Mouse (Mus musculus): ENCODE results near the gene Bahd1.
A peak's percentile ranks its signal among the peaks of the same experiment; 100 is the strongest.

Bahd1 gene

GRCm38 (mm10) chr2:118941341-118941740, 41.2 kb downstream of the Bahd1 start:
- DNase-seq (ENCODE audit: low read depth): no peak

DNA sequence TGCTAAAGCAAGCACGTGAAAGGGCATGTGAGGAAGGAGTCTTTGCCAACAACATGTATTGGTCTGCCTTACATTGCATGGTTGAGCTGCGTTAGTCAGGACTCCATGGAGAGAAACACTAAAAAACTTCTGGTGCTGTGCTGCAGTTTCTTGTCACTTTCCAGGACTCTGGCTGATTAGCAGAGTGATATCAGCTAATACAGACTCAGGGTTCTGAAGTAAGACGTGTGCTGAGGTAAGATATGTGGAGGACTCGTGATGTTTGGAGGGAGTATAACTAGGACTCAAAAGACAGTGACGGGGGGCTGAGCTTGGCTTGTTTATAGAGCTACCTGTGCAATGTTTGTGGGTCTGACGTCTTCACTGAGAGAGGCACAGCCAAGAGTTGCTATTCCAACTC, 43.1 kb downstream of the Bahd1 start:
- DNase-seq (ENCODE audit: low read depth): no peak

- no peak for DNase-seq (ENCODE audit: low read depth)
Measured at GRCm38 (mm10) chr2:118948818-118949217, 48.6 kb downstream of the Bahd1 start.

DNA sequence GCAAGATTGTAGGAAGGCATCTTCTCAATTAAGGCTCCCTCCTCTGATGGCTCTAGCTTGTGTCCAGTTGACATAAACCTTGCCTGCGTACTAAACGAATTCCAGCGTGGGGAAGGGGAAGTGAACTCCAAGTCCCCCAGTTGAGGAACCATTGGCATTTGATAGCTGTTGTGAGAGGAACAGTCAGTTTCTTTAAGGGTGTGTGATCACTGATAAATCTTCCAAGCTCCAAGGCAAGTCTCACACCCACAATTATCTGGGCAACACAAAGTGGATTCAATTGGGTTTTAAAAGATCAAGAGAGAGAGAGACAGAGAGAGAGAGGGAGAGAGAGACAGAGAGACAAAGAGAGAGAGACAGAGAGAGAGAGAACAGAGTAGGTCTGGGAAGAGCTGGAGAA, 49.5 kb downstream of the Bahd1 start:
- no peak for DNase-seq (ENCODE audit: low read depth)

- DNase-seq (ENCODE audit: low read depth): no peak
Measured at GRCm38 (mm10) chr2:118956497-118956896, 56.3 kb downstream of the Bahd1 start.

- DNase-seq (ENCODE audit: low read depth): no peak
Measured at GRCm38 (mm10) chr2:118959644-118960043, 59.5 kb downstream of the Bahd1 start.

DNA sequence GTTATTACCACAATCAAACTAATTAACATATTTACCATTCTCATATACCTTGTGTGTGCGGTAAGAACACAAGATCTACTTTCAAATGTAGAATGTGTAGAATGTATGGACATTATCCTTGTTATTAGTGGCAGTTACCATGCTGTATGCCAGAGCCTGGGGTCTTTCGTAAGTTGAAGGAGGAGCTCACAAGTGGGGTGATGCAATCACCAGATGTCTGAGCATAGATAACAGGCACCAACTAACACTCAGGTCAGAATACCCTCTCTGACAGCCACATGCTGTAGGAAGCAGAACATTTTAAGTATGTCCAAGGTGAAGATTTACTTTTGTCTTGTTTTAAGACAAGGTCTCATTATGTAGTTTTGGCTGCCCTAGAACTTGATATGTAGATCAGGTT, 60.2 kb downstream of the Bahd1 start:
- peak; percentile 38 for DNase-seq (ENCODE audit: low read depth)

GRCm38 (mm10) chr2:118961546-118961945, 61.4 kb downstream of the Bahd1 start:
- DNase-seq (ENCODE audit: low read depth): peak; percentile 67

GRCm38 (mm10) chr2:118963007-118963675, 63.0 kb downstream of the Bahd1 start:
- DNase-seq (ENCODE audit: low read depth): peak; percentile 34

- DNase-seq (ENCODE audit: low read depth): no peak
Measured at GRCm38 (mm10) chr2:118963676-118964012, 63.5 kb downstream of the Bahd1 start.

GRCm38 (mm10) chr2:118969585-118970147, 69.5 kb downstream of the Bahd1 start:
- no peak for DNase-seq (ENCODE audit: low read depth)

DNA sequence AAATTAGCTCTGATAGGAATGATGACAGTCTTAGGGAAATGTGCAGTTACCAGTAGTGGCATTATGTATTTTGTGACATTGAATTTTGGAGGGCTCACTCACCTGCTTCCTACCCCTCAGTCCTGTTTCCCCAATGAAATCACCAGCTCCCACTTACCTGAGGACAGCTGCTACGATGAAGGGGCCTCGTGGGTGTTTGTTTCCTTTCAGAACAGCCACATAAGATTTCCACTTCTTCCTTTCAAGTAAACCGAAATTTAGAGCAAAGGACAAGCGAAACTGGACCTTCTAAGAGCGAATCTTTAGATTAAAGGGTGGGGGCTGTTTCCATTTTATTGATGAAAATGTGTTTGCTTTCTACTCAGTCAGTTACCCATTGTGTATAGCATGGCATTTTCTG, 71.9 kb downstream of the Bahd1 start:
- no peak for DNase-seq (ENCODE audit: low read depth)

- DNase-seq (ENCODE audit: low read depth): peak; percentile 91
Measured at GRCm38 (mm10) chr2:118972687-118973376, 72.7 kb downstream of the Bahd1 start.
